Mouse (Mus musculus): ENCODE data around the gene Pigm. TPM values are rescaled to one million over a fixed set of nuclear protein-coding genes. Genes with fewer than 3 reads are reported as not detected.

The Pigm gene
- polyA plus RNA-seq, 1 experiment = 4.9 TPM

DNA sequence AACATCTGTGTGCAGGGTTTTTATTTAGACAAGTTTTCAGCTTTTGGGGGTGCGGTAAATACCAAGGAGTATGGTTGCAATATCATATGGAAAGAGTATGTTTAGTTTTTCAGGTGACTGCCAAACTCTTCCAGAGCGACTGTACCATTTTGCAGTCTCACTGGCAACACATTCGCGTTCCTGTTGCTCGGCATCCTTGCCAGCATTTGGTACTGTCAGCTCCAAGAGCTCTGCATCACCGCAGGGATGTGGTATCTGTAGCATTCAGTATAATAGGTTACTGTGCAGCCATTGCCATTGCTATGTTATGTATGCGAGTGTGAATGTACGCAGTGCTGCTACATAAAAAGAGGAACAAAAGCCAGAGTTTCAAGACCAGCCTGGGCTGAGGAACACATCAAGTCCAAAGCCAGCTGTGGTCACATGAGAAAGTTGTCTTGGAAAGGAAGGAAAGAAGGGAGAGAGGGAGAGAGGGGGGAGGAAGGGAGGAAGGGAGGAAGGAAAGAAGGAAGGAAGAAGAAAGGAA lies 44.9 kb upstream of the Pigm start:
- no peaks in the 10 kb centered on the region for H3K36me3 ChIP-seq (ENCODE audit: control insufficient read depth, insufficient read depth, low read length)
- H3K27ac ChIP-seq (ENCODE audit: insufficient read depth, low read depth, low read length) = no peak overlapping the region

DNA sequence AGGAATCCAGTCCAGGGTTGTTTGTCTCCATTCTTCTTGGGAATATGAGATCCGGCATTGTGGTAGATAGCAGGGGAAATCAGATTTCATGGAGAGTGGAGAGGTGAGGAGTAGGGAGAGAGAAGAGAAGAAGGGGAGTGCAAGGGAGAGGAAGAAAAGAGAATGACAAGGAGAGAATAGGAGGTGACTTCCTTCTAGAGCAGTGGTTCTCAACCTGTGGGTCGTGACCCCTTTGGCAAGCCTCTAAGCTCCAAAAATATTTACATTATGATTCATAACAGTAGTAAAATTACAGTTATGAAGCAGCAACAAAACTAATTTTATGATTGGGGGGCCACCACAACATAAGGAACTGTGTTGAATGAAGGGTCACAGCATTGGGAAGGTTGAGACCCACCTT lies 43.4 kb upstream of the Pigm start:
- WGBS = 84% methylated on average over 2 of the region's 2 CpGs
- DNase-seq = no peak
- no peak overlapping the region for H3K4me3 ChIP-seq (ENCODE audit: insufficient read depth, low read depth, low read length)
- H3K4me1 ChIP-seq (ENCODE audit: control insufficient read depth, insufficient read depth, low read length) = no peaks in the 10 kb centered on the region
- TF ChIP-seq POLR2A (IDR thresholded peaks at IDR 0.05; ENCODE audit: low read depth, low read length) (no peak), CTCF (conservative IDR thresholded peaks at IDR 0.05; ENCODE audit: insufficient read depth, insufficient read length, low read depth, low read length) (no peak)
- no peaks in the 10 kb centered on the region; the same call in 1 of the 2 replicates for H3K27me3 ChIP-seq (replicated peaks; ENCODE audit: control insufficient read depth, insufficient read depth, low read length)
- no peaks in the 10 kb centered on the region for H3K36me3 ChIP-seq (ENCODE audit: control insufficient read depth, insufficient read depth, low read length)
- no peak overlapping the region for H3K27ac ChIP-seq (ENCODE audit: insufficient read depth, low read depth, low read length)

More for the DNA sequence above, 44.9 kb upstream of the Pigm start:
- WGBS = 77% methylated on average over 8 of the region's 8 CpGs
- Histone ChIP-seq H3K27me3 (replicated peaks; ENCODE audit: control insufficient read depth, insufficient read depth, low read length) (no peaks in the 10 kb centered on the region; the same call in 1 of the 2 replicates), H3K4me1 (ENCODE audit: control insufficient read depth, insufficient read depth, low read length) (no peaks in the 10 kb centered on the region), H3K4me3 (ENCODE audit: insufficient read depth, low read depth, low read length) (no peak overlapping the region)
- DNase-seq = no peak
- no peak for TF ChIP-seq CTCF (conservative IDR thresholded peaks at IDR 0.05; ENCODE audit: insufficient read depth, insufficient read length, low read depth, low read length)
- TF ChIP-seq POLR2A (IDR thresholded peaks at IDR 0.05; ENCODE audit: low read depth, low read length) = no peak

DNA sequence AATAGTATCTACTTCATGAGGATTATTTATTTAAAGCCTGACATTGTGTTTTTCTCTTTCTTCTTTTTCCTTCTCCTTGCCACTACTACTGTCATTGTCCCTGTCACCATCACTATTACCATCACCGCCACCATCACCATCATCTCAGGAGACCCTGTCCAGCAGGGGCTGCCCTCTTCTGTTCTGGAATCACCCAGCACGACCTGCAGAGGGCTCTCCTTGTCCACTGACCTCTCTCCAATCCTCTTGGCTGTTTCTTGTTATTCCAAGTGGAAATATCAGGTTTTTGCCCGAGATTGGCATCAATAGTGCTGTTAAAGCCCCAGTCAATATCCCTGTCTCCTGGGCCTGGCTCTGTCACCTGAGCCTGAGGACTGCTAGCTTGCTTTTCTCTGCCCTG lies 42.8 kb upstream of the Pigm start:
- H3K4me3 ChIP-seq (ENCODE audit: insufficient read depth, low read depth, low read length) = no peak overlapping the region
- H3K36me3 ChIP-seq (ENCODE audit: control insufficient read depth, insufficient read depth, low read length) = no peaks in the 10 kb centered on the region
- 22% methylated on average over 3 of the region's 3 CpGs for WGBS
- no peaks in the 10 kb centered on the region for H3K4me1 ChIP-seq (ENCODE audit: control insufficient read depth, insufficient read depth, low read length)
- H3K27ac ChIP-seq (ENCODE audit: insufficient read depth, low read depth, low read length) = no peak overlapping the region
- DNase-seq = no peak
- no peak for TF ChIP-seq POLR2A (IDR thresholded peaks at IDR 0.05; ENCODE audit: low read depth, low read length)
- TF ChIP-seq CTCF (conservative IDR thresholded peaks at IDR 0.05; ENCODE audit: insufficient read depth, insufficient read length, low read depth, low read length) = peak; percentile 49; the same call in 1 of the 2 replicates
- no peaks in the 10 kb centered on the region for H3K27me3 ChIP-seq (replicated peaks; ENCODE audit: control insufficient read depth, insufficient read depth, low read length)

DNA sequence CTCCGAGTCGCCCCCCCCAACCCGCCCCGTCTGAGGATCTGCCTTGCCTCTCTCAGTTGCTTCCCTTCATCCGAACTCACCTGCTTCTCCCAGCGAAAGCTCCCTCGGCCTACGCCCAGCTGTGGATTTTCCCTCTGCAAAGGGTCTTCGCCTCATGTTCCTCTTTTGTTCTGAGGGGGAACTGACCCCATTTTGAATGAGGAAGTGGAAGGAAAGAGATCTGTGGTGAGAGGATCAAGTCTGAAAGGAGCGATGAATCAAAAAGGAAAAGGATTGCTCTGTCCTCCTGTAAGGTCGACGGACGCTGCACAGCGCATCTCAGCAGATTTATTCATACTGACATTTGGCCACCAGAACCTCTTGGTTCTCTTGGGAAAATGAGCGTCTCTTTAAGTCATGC lies 40.5 kb upstream of the Pigm start:
- no peak for TF ChIP-seq POLR2A (IDR thresholded peaks at IDR 0.05; ENCODE audit: low read depth, low read length)
- TF ChIP-seq CTCF (conservative IDR thresholded peaks at IDR 0.05; ENCODE audit: insufficient read depth, insufficient read length, low read depth, low read length) = no peak
- WGBS = 83% methylated on average over 15 of the region's 15 CpGs
- H3K27ac ChIP-seq (ENCODE audit: insufficient read depth, low read depth, low read length) = no peak overlapping the region
- H3K27me3 ChIP-seq (replicated peaks; ENCODE audit: control insufficient read depth, insufficient read depth, low read length) = no peaks in the 10 kb centered on the region
- H3K36me3 ChIP-seq (ENCODE audit: control insufficient read depth, insufficient read depth, low read length) = no peaks in the 10 kb centered on the region
- DNase-seq = no peak
- no peaks in the 10 kb centered on the region for H3K4me1 ChIP-seq (ENCODE audit: control insufficient read depth, insufficient read depth, low read length)
- no peak overlapping the region for H3K4me3 ChIP-seq (ENCODE audit: insufficient read depth, low read depth, low read length)

DNA sequence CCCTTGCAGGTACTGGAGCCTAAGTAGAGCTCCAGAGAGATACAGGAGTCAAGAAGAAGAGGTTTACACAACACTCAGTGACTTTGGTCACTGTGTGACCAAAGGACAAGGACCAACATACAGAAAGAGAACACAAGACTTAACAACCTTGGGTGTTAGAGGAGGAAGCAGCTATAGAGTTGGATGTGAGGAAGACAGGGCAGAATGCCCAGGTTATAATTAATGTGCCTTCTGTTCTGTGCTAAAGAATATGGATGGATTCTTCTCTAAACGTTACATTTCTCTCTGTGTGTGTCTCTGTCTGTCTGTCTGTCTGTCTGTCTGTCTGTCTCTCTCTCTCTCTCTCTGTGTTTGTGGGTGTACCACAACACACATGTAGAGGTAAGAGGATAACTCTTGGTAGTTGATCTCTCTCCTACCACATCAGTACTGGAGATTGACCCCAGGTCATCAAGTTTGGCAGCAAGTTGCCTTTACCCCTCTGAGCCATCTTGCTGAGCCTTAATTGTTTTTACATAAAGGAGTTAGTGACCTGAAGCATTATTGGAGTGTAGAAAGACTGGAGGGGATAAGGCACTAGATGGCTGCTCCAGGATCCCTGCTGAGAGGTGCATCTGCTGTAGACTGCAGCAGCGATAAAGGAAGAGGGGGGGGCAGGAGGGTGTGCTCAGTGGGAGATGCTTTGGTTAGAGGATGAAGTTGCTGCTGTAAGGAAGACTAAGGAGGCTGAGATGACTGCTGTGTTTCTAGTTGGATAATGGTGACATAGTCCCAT lies 38.7 kb upstream of the Pigm start:
- DNase-seq = no peak
- H3K27ac ChIP-seq (ENCODE audit: insufficient read depth, low read depth, low read length) = no peak overlapping the region
- WGBS = 64% methylated on average over 2 of the region's 2 CpGs
- no peak overlapping the region for H3K4me3 ChIP-seq (ENCODE audit: insufficient read depth, low read depth, low read length)
- no peaks in the 10 kb centered on the region for H3K4me1 ChIP-seq (ENCODE audit: control insufficient read depth, insufficient read depth, low read length)
- no peaks in the 10 kb centered on the region for H3K36me3 ChIP-seq (ENCODE audit: control insufficient read depth, insufficient read depth, low read length)
- no peaks in the 10 kb centered on the region for H3K27me3 ChIP-seq (replicated peaks; ENCODE audit: control insufficient read depth, insufficient read depth, low read length)
- TF ChIP-seq POLR2A (IDR thresholded peaks at IDR 0.05; ENCODE audit: low read depth, low read length) (no peak), CTCF (conservative IDR thresholded peaks at IDR 0.05; ENCODE audit: insufficient read depth, insufficient read length, low read depth, low read length) (no peak)

DNA sequence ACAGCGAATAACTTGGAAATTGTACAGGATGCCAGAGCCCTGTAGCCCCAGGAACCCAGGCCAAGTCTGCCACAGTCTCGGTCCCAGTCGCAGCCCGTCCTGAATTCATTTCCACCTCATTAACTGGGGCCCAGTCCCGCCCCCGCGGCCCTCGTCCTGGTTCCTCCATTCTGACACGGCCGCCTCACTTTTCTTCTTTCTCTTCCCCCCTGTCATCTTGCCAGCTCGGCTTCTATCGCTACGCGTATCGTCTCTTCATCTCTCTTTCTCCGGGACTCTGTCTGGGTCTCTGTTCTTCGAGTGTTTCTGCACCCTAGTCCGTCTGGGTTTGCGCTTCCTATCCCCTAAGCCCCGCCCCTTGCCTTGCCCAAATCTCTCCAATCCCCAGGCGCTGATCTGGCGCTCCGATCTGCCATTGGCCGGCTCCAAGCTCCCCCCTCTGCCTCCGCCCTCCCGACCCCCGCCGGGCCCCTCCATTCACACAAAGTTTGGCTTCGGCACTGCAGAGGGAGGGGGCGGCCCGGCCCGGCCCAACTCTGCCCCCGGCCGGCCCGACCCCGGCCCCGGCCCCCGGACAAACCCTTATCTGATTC lies 35.5 kb upstream of the Pigm start, which contains the start of gene Kcnj10:
Gene Kcnj10 (plus strand): TSS at position 482 of the 593 bp plus-strand sequence.
- H3K4me3 ChIP-seq (ENCODE audit: insufficient read depth, low read depth, low read length) = peak within 1 kb of the TSS; percentile 50
- H3K4me1 ChIP-seq (ENCODE audit: control insufficient read depth, insufficient read depth, low read length) = no peaks in the 10 kb centered on the region
- H3K36me3 ChIP-seq (ENCODE audit: control insufficient read depth, insufficient read depth, low read length) = no peaks in the 10 kb centered on the region
- TF ChIP-seq POLR2A (IDR thresholded peaks at IDR 0.05; ENCODE audit: low read depth, low read length) (no peak), CTCF (conservative IDR thresholded peaks at IDR 0.05; ENCODE audit: insufficient read depth, insufficient read length, low read depth, low read length) (no peak)
- H3K27ac ChIP-seq (ENCODE audit: insufficient read depth, low read depth, low read length) = peak within 1 kb of the TSS; percentile 81
- H3K27me3 ChIP-seq (replicated peaks; ENCODE audit: control insufficient read depth, insufficient read depth, low read length) = no peaks in the 10 kb centered on the region
- DNase-seq = peak; percentile 84
- 1% methylated on average over 38 of the region's 38 CpGs for WGBS

DNA sequence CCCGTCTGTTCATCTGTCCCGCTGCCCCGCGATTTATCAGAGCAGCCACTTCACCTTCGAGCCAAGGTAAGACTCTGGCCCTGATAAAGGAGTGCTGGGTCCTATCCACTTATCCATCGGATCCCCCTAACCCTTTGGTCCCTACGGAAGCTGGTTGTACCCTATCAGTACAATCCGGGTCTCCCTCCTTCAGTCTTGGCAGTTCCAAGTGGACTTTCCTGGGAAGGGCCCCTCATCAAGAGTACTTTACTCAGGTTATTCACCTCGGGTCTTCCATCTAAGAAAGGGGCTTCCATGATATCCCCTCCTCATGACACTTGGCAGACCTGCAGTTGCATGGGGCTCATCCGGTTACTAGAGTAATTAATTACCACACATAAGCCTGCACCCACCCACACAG lies 35.0 kb upstream of the Pigm start:
- Histone ChIP-seq H3K4me3 (ENCODE audit: insufficient read depth, low read depth, low read length) (peak overlapping the region; percentile 50), H3K36me3 (ENCODE audit: control insufficient read depth, insufficient read depth, low read length) (no peaks in the 10 kb centered on the region), H3K27ac (ENCODE audit: insufficient read depth, low read depth, low read length) (peak overlapping the region; percentile 81), H3K4me1 (ENCODE audit: control insufficient read depth, insufficient read depth, low read length) (no peaks in the 10 kb centered on the region), H3K27me3 (replicated peaks; ENCODE audit: control insufficient read depth, insufficient read depth, low read length) (no peaks in the 10 kb centered on the region)
- 15% methylated on average over 10 of the region's 10 CpGs for WGBS
- no peak for TF ChIP-seq CTCF (conservative IDR thresholded peaks at IDR 0.05; ENCODE audit: insufficient read depth, insufficient read length, low read depth, low read length)
- TF ChIP-seq POLR2A (IDR thresholded peaks at IDR 0.05; ENCODE audit: low read depth, low read length) = no peak
- no peak for DNase-seq

Measured in kidney, adult 2 months (tissue).